Mouse (Mus musculus) E14TG2a.4 (cell line): Measurements from ENCODE around the gene Mrps25.

Experiments used
- H3K27me3 ChIP-seq: 2 replicates; pipeline ENCODE4 v1.6.1; 2014; ENCODE audit warnings: low read length, control low read depth; ENCODE audit not compliant: insufficient read depth
- H3K36me3 ChIP-seq: 2 replicates; pipeline ENCODE4 v1.6.1; 2014; ENCODE audit warnings: low read length, control low read depth; ENCODE audit not compliant: insufficient read depth
- H3K4me1 ChIP-seq: replicated peaks from 2 replicates; pipeline ENCODE4 v1.6.1; 2014; ENCODE audit warnings: low read depth, low read length, control low read depth
- H3K4me3 ChIP-seq: replicated peaks from 2 replicates; pipeline ENCODE4 v1.5.1; 2014; ENCODE audit warnings: mild to moderate bottlenecking, low read length
- H3K9me3 ChIP-seq: 2 replicates; pipeline ENCODE4 v1.6.1; 2014; ENCODE audit warnings: low read length, control low read depth
- CTCF ChIP-seq: conservative IDR thresholded peaks from 2 replicates; pipeline ENCODE4 v1.5.1; 2014; ENCODE audit warnings: low read length
- NANOG ChIP-seq: IDR thresholded peaks from 2 replicates; pipeline ENCODE4 v1.6.1; 2014; ENCODE audit warnings: borderline replicate concordance, low read length, mixed read lengths
- POU5F1 ChIP-seq: IDR thresholded peaks from 2 replicates; pipeline ENCODE4 v1.6.1; 2014; ENCODE audit warnings: low read length, borderline replicate concordance

Gene Mrps25

DNA sequence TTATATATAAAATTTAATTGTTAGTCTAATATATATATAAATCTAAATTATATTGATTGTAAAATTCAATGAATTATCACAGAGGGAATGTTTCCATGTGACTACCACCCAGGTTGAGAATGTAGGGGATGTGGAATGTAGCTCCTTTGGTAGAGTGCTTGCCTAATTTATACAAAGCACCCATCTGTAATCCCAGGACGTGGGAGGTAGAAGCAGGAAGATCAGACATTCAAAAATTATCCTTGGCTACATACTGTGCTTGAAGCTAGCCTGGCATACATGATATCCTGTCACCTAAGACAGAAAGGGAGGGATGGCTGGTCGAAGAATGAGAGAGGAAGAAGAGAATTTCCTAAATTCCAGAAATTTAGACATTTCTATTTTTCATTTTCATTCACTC lies 47.5 kb downstream of the Mrps25 start:
- no peak for TF ChIP-seq POU5F1
- no peak for TF ChIP-seq CTCF
- TF ChIP-seq NANOG, result no peak
- peaks cover 33% of the 10 kb centered on the region for H3K36me3 ChIP-seq

DNA sequence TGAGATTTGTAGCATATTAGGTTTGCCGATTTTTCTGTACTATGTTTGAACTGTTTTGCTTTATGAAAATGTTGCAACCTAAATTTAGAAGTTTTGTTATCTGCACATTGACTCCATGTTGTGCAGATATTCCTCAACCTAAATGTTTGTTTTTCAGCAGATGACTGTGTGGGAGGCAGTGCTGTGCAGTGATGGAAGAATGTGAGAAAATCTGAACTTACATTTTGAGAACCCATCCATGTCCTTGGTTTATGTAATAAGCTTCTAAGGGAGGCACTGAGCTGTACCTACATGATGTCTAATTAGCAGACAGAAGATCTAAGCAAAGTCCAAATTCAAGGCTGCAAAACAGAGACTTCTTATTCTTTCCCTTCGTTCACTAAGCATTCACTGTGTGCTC lies 50.2 kb downstream of the Mrps25 start:
- no peaks in the 10 kb centered on the region for H3K27me3 ChIP-seq
- no peak overlapping the region for H3K4me3 ChIP-seq
- peaks cover 11% of the 10 kb centered on the region for H3K4me1 ChIP-seq
- peaks cover 19% of the 10 kb centered on the region; the same call in 1 of the 2 replicates for H3K36me3 ChIP-seq
- H3K9me3 ChIP-seq, result no peaks in the 10 kb centered on the region
- no peak for TF ChIP-seq NANOG
- no peak for TF ChIP-seq POU5F1
- TF ChIP-seq CTCF, result no peak

More for the DNA sequence above, 47.5 kb downstream of the Mrps25 start:
- H3K27me3 ChIP-seq, result no peaks in the 10 kb centered on the region
- H3K4me1 ChIP-seq, result peaks cover 10% of the 10 kb centered on the region
- H3K4me3 ChIP-seq, result no peak overlapping the region
- H3K9me3 ChIP-seq, result no peaks in the 10 kb centered on the region

DNA sequence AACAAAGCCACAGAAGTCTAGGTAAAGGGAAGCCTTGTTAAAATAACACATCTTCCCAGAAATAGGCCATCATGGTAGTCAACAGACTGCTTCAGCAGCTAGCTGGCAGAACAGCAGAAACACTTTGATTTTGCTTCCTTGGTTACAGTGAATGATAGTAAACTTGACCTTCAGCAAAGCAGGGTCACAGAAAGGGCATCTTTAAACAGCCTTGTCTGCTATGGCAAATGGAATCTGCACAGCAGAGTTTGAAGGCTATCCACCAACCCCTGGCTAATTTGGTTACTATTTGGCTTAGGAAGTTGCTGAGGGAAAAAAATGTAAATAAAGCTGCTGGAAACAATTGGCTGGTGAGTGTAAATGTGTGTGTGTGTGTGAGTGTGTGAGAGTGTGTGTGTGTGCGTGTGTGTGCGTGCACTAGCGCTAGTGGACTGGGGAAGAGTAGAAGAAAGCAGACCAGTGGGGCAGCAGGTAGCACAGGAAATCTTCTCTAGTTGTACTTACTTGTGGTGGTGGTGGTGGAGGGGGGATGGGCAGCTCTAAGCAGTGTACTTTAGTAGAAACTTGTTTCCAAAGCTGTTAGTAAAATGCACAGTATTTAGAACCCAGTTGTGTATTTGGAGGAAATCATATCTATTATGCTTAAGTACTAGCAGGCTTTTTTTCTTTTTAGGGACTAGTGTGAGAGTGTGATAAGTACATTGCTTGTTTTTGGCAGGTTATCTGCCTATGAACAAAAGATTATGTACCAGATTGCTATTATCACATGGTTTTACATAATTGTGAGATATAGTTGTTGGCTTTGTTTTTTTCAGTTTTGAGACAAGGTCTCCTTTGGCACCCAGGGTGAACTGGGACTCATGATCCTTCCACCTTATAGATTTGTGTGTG lies 51.6 kb downstream of the Mrps25 start:
- H3K4me1 ChIP-seq, result peaks cover 11% of the 10 kb centered on the region
- peaks cover 19% of the 10 kb centered on the region; the same call in 1 of the 2 replicates for H3K36me3 ChIP-seq
- H3K4me3 ChIP-seq, result no peak overlapping the region
- H3K27me3 ChIP-seq, result no peaks in the 10 kb centered on the region
- no peak for TF ChIP-seq CTCF
- H3K9me3 ChIP-seq, result no peaks in the 10 kb centered on the region

DNA sequence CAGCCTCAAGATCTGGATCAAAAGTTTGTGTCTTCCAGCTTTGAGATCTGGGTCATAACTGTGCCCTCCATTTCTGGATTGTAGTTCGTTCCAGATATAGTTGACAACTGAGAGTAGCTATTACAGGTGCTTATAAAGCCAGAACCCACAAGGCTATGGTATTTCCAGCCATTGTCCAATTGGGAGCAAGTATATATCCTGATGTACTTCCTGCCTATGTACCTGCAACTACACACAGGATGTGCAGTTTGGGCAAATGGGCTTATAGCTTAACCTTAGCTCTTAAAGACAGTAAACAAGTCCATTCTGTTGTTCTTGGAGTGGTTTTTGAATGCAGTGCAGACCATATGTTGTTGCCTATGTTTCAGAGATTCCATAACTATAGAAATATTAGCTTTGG lies 52.4 kb downstream of the Mrps25 start:
- no peaks in the 10 kb centered on the region for H3K27me3 ChIP-seq
- H3K36me3 ChIP-seq, result peaks cover 19% of the 10 kb centered on the region; the same call in 1 of the 2 replicates
- peaks cover 11% of the 10 kb centered on the region for H3K4me1 ChIP-seq
- H3K4me3 ChIP-seq, result no peak overlapping the region
- H3K9me3 ChIP-seq, result no peaks in the 10 kb centered on the region
- TF ChIP-seq NANOG, result no peak
- no peak for TF ChIP-seq POU5F1
- no peak for TF ChIP-seq CTCF

DNA sequence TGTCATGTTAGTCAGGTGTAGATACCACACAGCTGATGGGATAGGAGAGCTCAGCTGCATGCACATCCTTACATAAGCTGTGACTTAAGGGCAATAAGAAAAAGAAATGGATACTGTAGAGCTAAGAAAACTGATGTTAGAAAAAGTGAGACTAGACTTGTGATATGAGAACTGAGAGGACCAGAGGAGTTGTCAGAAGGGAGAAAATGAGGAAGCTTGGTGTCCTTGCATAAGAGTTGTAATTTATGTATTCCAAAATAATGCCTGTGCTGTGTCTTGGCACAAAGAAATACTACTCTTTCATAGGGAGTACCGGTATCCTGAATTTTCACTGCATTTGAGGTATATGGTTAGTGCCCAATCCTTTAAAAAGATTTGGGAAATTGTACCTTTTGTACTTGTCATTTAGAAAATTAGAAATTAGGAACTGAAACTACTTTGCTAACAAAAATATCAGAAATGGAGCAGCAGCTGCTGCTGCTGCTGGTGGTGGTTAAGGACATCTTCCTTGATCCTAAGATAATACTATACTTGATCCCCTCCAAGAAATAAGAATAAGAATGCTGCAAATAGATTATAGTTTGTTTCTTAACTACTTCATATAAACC lies 56.9 kb downstream of the Mrps25 start:
- H3K4me3 ChIP-seq, result no peak overlapping the region
- no peak for TF ChIP-seq CTCF
- no peak for TF ChIP-seq NANOG
- TF ChIP-seq POU5F1, result no peak
- H3K36me3 ChIP-seq, result peaks cover 9% of the 10 kb centered on the region; the same call in 1 of the 2 replicates
- H3K27me3 ChIP-seq, result no peaks in the 10 kb centered on the region
- H3K9me3 ChIP-seq, result no peaks in the 10 kb centered on the region
- peaks cover 7% of the 10 kb centered on the region for H3K4me1 ChIP-seq

DNA sequence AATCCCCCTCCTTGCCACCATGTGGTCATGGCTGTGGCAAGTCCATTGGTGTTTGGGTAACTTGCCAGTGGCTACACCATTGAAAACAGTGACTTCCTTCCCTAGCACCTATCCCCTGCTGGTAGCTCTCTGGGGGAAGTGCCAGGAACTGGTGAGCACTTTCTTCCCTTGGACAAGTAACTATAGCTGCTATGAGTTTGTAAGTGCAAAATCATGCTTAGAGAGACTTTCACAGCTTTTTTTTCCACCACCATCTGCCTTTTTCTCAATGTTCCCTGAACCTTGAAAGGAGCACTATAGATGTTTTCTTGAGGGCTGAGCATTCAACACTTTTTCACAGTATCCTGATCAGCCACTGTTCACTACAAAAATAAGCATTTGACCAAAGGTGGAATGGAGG lies 59.3 kb downstream of the Mrps25 start:
- Histone ChIP-seq H3K4me3 (no peak overlapping the region), H3K36me3 (peaks cover 3% of the 10 kb centered on the region; the same call in 1 of the 2 replicates), H3K9me3 (0 out of 2 replicates have a peak, but pooled peaks cover 4% of the 10 kb centered on the region), H3K27me3 (no peaks in the 10 kb centered on the region), H3K4me1 (no peaks in the 10 kb centered on the region)
- no peak for TF ChIP-seq CTCF
- no peak for TF ChIP-seq NANOG
- TF ChIP-seq POU5F1, result no peak
